Mouse (Mus musculus) liver, embryonic 12.5 days (tissue): ENCODE results near the gene Sult1a1. TPM values are rescaled to one million over a fixed set of nuclear protein-coding genes. Genes with fewer than 3 reads are reported as not detected.
A peak's percentile ranks its signal among the peaks of the same experiment; 100 is the strongest.

ENCODE experiments used
- ATAC-seq: fragments of 200-750 bp; cut with Nextera tagmentation; 2 replicates; pipeline ENCODE4 v1.8.0; 2017; ENCODE audit warnings: moderate number of reproducible peaks, mild to moderate bottlenecking, moderate library complexity
- H3K27ac ChIP-seq: fragments of 300-500 bp; sonication (generic); 2 replicates; pipeline ENCODE4 v1.5.1; 2016; ENCODE audit warnings: mild to moderate bottlenecking
- H3K27me3 ChIP-seq: fragments of 300-500 bp; sonication (generic); replicated peaks from 2 replicates; pipeline ENCODE4 v1.6.1; 2016; ENCODE audit warnings: mild to moderate bottlenecking, moderate library complexity
- H3K36me3 ChIP-seq: fragments of 300-500 bp; sonication (generic); 2 replicates; pipeline ENCODE4 v1.6.1; 2016; ENCODE audit warnings: mild to moderate bottlenecking, moderate library complexity
- H3K4me1 ChIP-seq: fragments of 300-500 bp; sonication (generic); 2 replicates; pipeline ENCODE4 v1.6.1; 2016
- H3K4me2 ChIP-seq: fragments of 300-500 bp; sonication (generic); 2 replicates; pipeline ENCODE4 v1.6.1; 2016; ENCODE audit warnings: mild to moderate bottlenecking, moderate library complexity
- H3K4me3 ChIP-seq: fragments of 300-500 bp; sonication (generic); 2 replicates; pipeline ENCODE4 v1.5.1; 2016; ENCODE audit warnings: mild to moderate bottlenecking, moderate library complexity
- H3K9ac ChIP-seq: fragments of 300-500 bp; sonication (generic); 2 replicates; pipeline ENCODE4 v1.6.1; 2016; ENCODE audit warnings: mild to moderate bottlenecking, moderate library complexity
- H3K9me3 ChIP-seq: fragments of 300-500 bp; sonication (generic); replicated peaks from 2 replicates; pipeline ENCODE4 v1.6.1; 2016; ENCODE audit warnings: mild to moderate bottlenecking, moderate library complexity
- WGBS: fragments of 180-500 bp; shearing (Covaris S2); methylation state at CpG from one replicate; pipeline ENCODE4 v1.1.7; 2016; ENCODE audit not compliant: insufficient replicate concordance; 5-methylcytosine and 5-hydroxymethylcytosine counted together
- polyA plus RNA-seq: library from polyadenylated mRNA; unstranded; fragments of >200 nt; fragmentation: Nextera tagmentation; extraction: Ambion mirVana; gene quantifications from 2 replicates; pipeline ENCODE4 v1.2.1, GENCODE M21; 2016

Sult1a1 gene
- polyA plus RNA-seq, 1 experiment from 2014 or later: 0.50 TPM

DNA sequence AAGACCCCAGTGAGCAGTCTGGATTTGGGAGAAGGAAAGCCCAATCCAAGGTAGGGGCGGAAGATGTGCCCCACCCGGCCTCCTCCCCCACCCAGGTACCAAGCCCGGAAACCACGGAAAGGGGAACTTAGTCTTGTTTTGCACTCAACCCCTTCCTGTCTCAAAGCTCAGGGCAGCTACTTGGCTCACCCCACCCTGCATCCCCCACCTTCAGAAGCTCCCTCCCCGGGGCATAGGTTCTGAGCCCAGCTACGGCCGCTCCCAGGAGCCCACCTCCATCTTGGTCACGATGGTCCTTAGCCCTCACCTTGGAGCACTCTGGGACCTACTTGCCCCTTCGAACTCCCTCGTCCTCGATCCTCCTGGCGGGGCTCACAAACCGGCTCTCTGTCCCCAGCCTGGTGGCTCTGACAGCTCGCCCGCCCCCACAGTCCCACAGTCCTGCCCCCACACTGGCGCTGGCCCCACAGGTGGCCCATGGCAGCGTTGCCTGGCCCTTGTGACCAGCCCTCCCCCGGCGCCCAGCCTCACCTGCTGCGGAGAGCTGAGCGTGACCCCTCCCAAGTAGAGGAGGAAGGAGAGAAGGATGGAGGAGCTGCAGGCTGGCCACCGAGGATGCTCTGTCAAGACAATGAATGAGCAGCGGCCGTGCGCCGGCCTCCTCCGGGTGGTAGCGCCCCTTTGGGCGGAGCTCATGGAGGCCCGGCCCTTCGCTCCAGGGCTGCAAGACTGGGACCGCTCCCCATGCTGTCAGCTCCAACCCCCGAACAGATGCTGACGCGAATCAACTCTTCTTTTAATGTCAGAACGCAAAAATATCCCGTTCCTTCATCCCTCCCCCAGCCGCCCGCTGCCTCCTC lies 28.1 kb upstream of the Sult1a1 start:
- H3K36me3 ChIP-seq: peaks cover 14% of the 10 kb centered on the region
- H3K4me3 ChIP-seq: peak overlapping the region; percentile 53
- H3K27me3 ChIP-seq: peaks cover 44% of the 10 kb centered on the region
- peak overlapping the region; percentile 49 for H3K9ac ChIP-seq
- peaks cover 65% of the 10 kb centered on the region for H3K4me1 ChIP-seq
- peak overlapping the region; percentile 73 for H3K4me2 ChIP-seq
- H3K27ac ChIP-seq: peak overlapping the region; percentile 63; the same call in 1 of the 2 replicates
- ATAC-seq: peak; percentile 55
- WGBS: 1% methylated on average over 39 of the region's 39 CpGs
- H3K9me3 ChIP-seq: no peaks in the 10 kb centered on the region

DNA sequence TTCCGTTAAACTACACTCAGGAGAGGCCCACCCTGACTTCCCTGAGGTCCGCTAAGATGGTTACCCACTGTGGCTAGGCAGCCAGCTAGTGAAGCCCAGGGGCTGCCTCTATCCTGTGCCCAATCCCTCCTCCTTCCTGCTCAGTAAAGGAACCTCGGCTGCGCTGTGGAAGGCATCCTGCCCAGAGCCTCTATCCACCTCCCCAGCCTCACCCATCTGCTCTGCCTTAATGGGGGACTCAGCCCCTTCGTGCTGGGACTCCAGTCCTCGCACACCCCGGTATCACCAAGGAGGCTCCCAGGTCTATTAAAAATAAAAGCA lies 27.5 kb upstream of the Sult1a1 start:
- WGBS: 8% methylated on average over 7 of the region's 7 CpGs
- Histone ChIP-seq H3K4me2 (peak overlapping the region; percentile 73), H3K4me3 (peak overlapping the region; percentile 53), H3K36me3 (peaks cover 16% of the 10 kb centered on the region), H3K27me3 (peaks cover 44% of the 10 kb centered on the region), H3K9me3 (no peaks in the 10 kb centered on the region), H3K27ac (peak overlapping the region; percentile 63), H3K9ac (peak overlapping the region; percentile 49), H3K4me1 (peaks cover 71% of the 10 kb centered on the region)
- no peak for ATAC-seq

DNA sequence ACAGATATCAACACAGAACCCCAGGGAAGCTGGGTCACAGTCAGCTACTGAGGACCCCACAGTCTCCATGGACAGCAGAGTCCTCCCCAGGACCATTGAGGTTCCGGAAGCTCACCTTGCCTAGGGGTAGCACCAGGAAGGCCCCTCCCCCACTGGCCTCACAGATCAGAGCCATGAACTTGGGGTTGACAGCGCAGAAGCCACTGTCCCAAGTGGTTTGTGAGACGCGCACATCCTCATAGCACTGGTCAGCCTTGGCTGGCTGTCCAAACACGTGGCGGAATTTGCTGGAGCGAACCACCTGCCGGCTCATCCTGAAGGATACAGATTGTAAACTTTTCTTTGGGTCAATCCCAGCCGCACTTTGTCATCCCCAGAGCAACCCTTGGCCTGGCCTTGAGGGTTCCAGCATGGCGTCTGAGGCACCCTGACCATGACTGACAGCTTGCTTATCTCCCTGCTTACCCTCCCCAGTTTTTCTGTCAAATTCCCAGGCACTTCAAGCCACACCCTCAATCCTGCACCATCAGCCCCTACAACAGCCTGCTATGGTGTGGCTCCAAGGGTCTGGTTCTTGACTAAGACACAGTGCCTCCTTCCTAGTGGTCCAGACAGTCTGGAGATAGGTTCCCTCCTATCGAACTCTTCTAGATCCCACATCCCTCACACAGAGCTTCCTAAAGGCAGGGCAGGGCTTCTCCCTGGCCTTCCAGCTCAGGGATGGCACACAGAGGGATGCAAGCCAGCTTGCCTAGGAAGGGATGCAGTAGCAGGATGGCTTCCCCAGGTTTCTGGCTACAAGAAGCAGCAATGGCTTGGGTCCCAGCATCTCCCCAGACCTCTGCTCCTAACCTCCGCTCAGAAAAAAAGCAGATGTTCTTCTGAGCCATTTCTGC lies 26.9 kb upstream of the Sult1a1 start:
- no peaks in the 10 kb centered on the region for H3K9me3 ChIP-seq
- H3K27ac ChIP-seq: peak overlapping the region; percentile 63
- 41% methylated on average over 12 of the region's 12 CpGs for WGBS
- peak overlapping the region; percentile 28 for H3K9ac ChIP-seq
- peaks cover 75% of the 10 kb centered on the region for H3K4me1 ChIP-seq
- H3K36me3 ChIP-seq: peaks cover 17% of the 10 kb centered on the region
- peak overlapping the region; percentile 53 for H3K4me3 ChIP-seq
- ATAC-seq: no peak
- peaks cover 44% of the 10 kb centered on the region for H3K27me3 ChIP-seq
- peak overlapping the region; percentile 73 for H3K4me2 ChIP-seq

DNA sequence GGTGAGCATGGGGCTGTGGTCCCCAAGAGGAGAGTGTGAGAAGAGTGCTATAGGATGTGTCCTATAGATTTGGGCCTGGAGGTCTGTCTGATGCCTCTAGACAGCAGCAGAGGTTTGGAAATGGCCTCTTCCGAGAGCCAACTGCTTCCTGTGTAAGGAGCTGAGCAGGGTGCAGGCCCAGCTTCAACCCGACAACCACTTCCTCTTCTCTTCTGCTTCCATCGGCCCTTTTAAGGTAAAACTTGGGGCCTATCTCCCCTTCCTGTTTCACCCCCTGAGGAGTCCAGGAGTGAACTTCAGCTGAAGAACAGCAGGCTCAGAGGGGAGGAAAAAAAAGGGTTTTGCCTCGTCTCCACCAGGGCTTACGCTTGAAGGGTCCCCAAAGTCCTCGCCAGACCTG lies 26.1 kb upstream of the Sult1a1 start:
- peak overlapping the region; percentile 53; the same call in 1 of the 2 replicates for H3K4me3 ChIP-seq
- WGBS: 39% methylated on average over 6 of the region's 6 CpGs
- H3K27me3 ChIP-seq: peaks cover 44% of the 10 kb centered on the region
- peak overlapping the region; percentile 63 for H3K27ac ChIP-seq
- peak overlapping the region; percentile 73 for H3K4me2 ChIP-seq
- H3K4me1 ChIP-seq: peaks cover 75% of the 10 kb centered on the region
- no peak for ATAC-seq
- no peaks in the 10 kb centered on the region for H3K9me3 ChIP-seq
- 0 out of 2 replicates have a peak overlapping the region, but pooled peaks have one; percentile 4 for H3K9ac ChIP-seq
- H3K36me3 ChIP-seq: peaks cover 22% of the 10 kb centered on the region

DNA sequence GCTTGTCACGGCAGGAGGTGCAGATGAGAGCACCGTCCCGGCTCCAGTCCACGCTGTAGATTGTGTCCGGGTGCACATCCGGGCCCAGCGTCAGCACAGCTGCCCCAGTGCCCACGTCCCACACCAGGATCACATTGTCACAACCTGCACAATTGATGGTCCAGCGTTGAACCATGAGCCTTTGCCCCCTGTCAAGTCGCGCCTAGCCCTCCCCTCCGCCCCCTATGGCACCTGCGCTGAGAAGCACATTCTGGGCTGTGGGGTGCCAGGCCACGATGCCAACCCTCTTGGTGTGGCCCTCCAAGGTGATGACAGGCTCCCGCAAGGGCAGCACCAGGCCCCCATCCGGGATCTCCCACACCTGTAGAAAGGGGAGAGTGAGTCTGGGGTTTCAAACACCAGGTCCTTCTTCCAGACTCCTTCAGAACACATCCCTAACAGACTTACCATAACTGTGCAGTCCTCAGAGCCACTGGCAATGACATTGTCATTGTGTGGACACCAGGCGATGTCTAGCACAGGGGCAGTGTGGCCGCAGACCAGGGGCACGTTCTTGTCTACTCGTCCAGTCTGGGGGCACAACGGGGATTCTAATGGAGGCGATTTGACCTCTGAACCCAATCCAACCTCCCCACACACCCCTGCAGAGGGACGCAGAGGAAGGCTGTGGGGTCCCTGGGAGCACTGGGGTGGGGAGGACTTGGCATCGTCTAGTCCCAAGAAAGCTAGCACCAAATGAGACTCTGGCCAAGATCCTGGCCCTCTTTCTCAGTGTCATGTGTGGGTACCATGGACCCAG lies 25.5 kb upstream of the Sult1a1 start:
- peak overlapping the region; percentile 54 for H3K4me2 ChIP-seq
- ATAC-seq: peak; percentile 4; the same call in 1 of the 2 replicates
- H3K4me1 ChIP-seq: peaks cover 79% of the 10 kb centered on the region
- H3K36me3 ChIP-seq: peaks cover 27% of the 10 kb centered on the region
- peak overlapping the region; percentile 1; the same call in 1 of the 2 replicates for H3K27ac ChIP-seq
- H3K4me3 ChIP-seq: peak overlapping the region; percentile 16; the same call in 1 of the 2 replicates
- no peaks in the 10 kb centered on the region for H3K9me3 ChIP-seq
- H3K27me3 ChIP-seq: peaks cover 44% of the 10 kb centered on the region
- WGBS: 53% methylated on average over 24 of the region's 24 CpGs
- no peak overlapping the region for H3K9ac ChIP-seq

DNA sequence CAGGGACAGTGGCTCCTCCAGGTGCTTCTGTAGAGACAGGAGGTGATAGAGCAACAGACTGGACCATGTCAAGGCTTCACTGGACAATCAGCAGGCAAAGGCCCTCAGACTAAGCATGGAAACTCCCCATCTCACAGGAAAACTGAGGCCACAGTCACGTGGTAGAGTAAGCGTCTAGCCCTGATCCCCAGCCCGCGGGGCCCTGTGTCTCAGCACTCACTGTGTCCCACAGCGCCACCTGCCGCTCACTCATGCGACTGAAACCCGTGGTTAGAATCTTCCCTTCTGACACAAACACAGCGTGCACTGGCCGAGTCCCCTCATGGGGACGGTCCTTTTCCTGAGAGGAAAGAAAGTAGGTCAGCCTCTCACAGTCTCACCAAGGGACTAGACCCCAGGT lies 24.8 kb upstream of the Sult1a1 start:
- peaks cover 84% of the 10 kb centered on the region for H3K4me1 ChIP-seq
- peaks cover 27% of the 10 kb centered on the region for H3K36me3 ChIP-seq
- peak overlapping the region; percentile 16; the same call in 1 of the 2 replicates for H3K4me3 ChIP-seq
- 0 out of 2 replicates have a peak overlapping the region, but pooled peaks have one; percentile 1 for H3K27ac ChIP-seq
- H3K9me3 ChIP-seq: no peaks in the 10 kb centered on the region
- H3K4me2 ChIP-seq: peak overlapping the region; percentile 54
- H3K27me3 ChIP-seq: peaks cover 42% of the 10 kb centered on the region
- H3K9ac ChIP-seq: no peak overlapping the region
- WGBS: 1% methylated on average over 11 of the region's 11 CpGs
- peak; percentile 60 for ATAC-seq

DNA sequence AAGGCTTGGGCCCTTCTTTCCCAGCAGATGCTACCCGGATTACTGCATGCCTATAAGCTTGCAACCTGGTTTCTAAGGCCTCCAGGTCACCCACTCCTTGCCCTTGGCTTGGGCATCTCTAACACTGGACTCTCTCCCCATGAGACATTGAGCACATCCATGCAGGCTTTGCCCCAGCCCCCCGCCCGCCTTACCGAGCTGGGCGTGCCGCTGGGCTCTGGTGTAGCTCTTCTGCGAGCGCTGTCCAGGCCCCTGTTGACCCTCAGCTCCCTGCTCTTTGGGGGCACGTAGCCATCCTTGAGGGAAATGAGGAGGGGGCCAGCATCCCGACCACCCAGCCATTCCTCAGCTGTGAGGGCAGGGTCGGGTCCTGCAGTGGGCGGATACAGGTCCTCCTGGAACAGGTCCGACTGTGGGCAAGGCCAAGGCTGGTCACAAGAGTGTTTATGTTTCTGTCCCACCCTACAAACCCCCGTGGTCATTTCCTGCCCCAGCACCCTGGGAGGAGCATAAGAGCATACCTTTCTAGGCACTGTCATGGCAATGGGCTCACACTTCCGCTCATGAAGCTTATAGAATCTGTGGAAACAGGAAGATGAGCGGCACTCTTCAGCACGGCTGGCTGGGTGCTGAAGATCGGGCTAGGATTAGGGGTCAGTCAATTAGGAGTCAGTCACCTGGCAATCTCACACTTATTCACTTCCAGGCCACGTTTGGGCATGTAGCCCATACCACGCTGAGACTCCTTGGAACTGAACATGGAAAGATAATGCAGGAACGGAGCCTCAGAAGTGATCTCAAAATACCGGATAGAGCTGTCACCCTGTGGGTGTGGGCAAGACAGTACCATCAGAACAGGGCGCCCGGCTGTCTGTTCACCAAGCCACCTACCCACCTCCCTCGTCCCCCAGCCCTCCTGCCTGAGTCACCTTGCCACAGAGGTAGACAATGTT lies 24.1 kb upstream of the Sult1a1 start:
- Histone ChIP-seq H3K9ac (no peak overlapping the region), H3K36me3 (peaks cover 27% of the 10 kb centered on the region), H3K27me3 (peaks cover 34% of the 10 kb centered on the region), H3K9me3 (no peaks in the 10 kb centered on the region), H3K4me2 (peak overlapping the region; percentile 54), H3K27ac (no peak overlapping the region), H3K4me1 (peaks cover 82% of the 10 kb centered on the region), H3K4me3 (0 out of 2 replicates have a peak overlapping the region, but pooled peaks have one; percentile 16)
- ATAC-seq: no peak
- 71% methylated on average over 25 of the region's 25 CpGs for WGBS

DNA sequence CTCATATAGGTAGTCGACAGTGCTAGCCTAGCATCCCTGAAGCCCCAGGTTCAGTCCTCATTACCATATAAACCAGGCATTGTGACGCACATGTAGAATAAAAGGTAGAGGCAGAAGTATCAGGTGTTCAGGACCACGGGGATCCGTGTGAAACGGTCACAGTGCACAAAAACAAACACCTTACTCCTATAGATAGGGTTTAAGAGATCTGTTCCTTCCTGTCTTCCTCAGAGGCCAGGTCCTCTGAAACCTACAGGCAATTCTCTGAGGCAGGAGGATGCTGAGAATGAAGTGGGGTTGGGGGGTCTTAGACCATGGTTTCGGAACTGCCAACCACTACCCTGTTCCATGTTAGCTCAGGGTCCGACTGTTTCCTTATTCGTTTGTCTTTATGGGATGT lies 21.6 kb upstream of the Sult1a1 start:
- Histone ChIP-seq H3K9me3 (no peaks in the 10 kb centered on the region), H3K4me1 (peaks cover 77% of the 10 kb centered on the region)
- 81% methylated on average over 8 of the region's 8 CpGs for WGBS

DNA sequence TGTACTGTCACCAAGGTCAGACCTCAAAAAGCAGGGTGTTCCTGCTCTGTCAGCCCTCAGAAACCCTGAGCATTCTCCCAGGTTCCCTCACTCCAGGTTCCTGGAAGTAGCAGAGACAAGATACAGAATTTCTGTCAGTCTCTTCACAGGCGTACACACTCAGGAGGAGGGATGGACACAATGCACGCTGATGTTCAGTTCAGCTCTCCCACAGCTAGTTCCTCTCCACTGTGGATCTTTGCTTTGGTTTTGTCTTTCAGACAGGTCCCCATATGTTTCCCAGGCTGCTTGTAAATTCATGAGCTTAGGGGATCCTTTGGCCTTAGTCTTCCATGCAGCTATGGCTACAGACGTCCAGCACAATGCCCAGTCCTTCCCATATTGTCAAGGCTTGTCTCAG lies 20.7 kb upstream of the Sult1a1 start:
- H3K9me3 ChIP-seq: no peaks in the 10 kb centered on the region
- 50% methylated on average over 3 of the region's 3 CpGs for WGBS
- peak overlapping the region; percentile 91; the same call in 1 of the 2 replicates for H3K27ac ChIP-seq
- H3K27me3 ChIP-seq: no peaks in the 10 kb centered on the region
- no peak for ATAC-seq
- peak overlapping the region; percentile 95 for H3K4me2 ChIP-seq
- H3K4me1 ChIP-seq: peaks cover 71% of the 10 kb centered on the region
- peaks cover 35% of the 10 kb centered on the region for H3K36me3 ChIP-seq
- peak overlapping the region; percentile 92 for H3K4me3 ChIP-seq
- H3K9ac ChIP-seq: peak overlapping the region; percentile 88

More for the DNA sequence above, 21.6 kb upstream of the Sult1a1 start:
- Histone ChIP-seq H3K36me3 (peaks cover 27% of the 10 kb centered on the region), H3K4me2 (peak overlapping the region; percentile 95; the same call in 1 of the 2 replicates), H3K9ac (no peak overlapping the region), H3K27me3 (peaks cover 9% of the 10 kb centered on the region), H3K4me3 (no peak overlapping the region), H3K27ac (no peak overlapping the region)
- no peak for ATAC-seq

DNA sequence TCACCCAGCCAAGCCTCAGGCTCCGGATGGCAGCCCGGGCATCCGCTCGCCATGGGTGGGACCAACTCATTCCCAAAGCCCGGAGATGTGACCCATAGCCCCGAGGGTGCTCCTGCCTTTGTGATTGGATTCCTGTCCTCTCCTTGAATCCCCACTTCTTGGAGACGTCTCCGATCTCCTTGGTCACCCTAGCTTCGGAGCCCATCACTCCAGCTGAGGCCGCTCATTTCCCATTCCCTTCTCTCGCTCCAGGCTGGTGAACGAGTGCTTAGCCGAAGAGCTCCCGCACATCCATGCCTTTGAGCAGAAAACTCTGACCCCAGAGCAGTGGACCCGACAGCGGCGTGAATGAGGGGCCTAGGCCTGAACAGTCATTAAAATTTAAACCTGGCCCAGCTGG lies 20.1 kb upstream of the Sult1a1 start:
- Histone ChIP-seq H3K4me2 (peak overlapping the region; percentile 95), H3K9me3 (no peaks in the 10 kb centered on the region), H3K4me1 (peaks cover 65% of the 10 kb centered on the region), H3K36me3 (peaks cover 41% of the 10 kb centered on the region), H3K27ac (peak overlapping the region; percentile 91), H3K9ac (peak overlapping the region; percentile 88), H3K4me3 (peak overlapping the region; percentile 92), H3K27me3 (no peaks in the 10 kb centered on the region)
- WGBS: 5% methylated on average over 17 of the region's 17 CpGs
- ATAC-seq: no peak
